Mouse (Mus musculus) stomach, embryonic 14.5 days (tissue): ENCODE data around the gene Atp13a3. TPM values are rescaled to one million over a fixed set of nuclear protein-coding genes. Genes with fewer than 3 reads are reported as not detected.
"Not testable (repeated sequence)": the region's sequence is repeated elsewhere in the genome, so short reads cannot be mapped to it uniquely, and the experiment has no call there.

Experiments used
- ATAC-seq: fragments of 200-750 bp; cut with Nextera tagmentation; 2 replicates; pipeline ENCODE4 v1.8.0; 2017; ENCODE audit warnings: low read depth, moderate TSS enrichment; ENCODE audit not compliant: insufficient number of reproducible peaks, insufficient read depth, low FRiP score
- H3K27ac ChIP-seq: fragments of 300-500 bp; sonication (generic); 2 replicates; pipeline ENCODE4 v1.5.1; 2014; ENCODE audit warnings: mild to moderate bottlenecking, low read length, moderate library complexity, mixed read lengths
- H3K27me3 ChIP-seq: fragments of 300-500 bp; sonication (generic); 2 replicates; pipeline ENCODE4 v1.6.1; 2014; ENCODE audit warnings: low read length, control low read depth, mixed read lengths; ENCODE audit not compliant: control insufficient read depth, insufficient read depth
- H3K36me3 ChIP-seq: fragments of 300-500 bp; sonication (generic); 2 replicates; pipeline ENCODE4 v1.6.1; 2014; ENCODE audit warnings: mild to moderate bottlenecking, control low read depth, low read length, moderate library complexity, mixed read lengths; ENCODE audit not compliant: control insufficient read depth, insufficient read depth
- H3K4me1 ChIP-seq: fragments of 300-500 bp; sonication (generic); 2 replicates; pipeline ENCODE4 v1.6.1; 2014; ENCODE audit warnings: low read length, control low read depth, mixed read lengths; ENCODE audit not compliant: control insufficient read depth, insufficient read depth
- H3K4me2 ChIP-seq: fragments of 300-500 bp; sonication (generic); replicated peaks from 2 replicates; pipeline ENCODE4 v1.6.1; 2014; ENCODE audit warnings: low read depth, low read length, control low read depth
- H3K4me3 ChIP-seq: fragments of 300-500 bp; sonication (generic); 2 replicates; pipeline ENCODE4 v1.5.1; 2014; ENCODE audit warnings: low read depth, low read length, control low read depth
- H3K9ac ChIP-seq: fragments of 300-500 bp; sonication (generic); replicated peaks from 2 replicates; pipeline ENCODE4 v1.6.1; 2014; ENCODE audit warnings: low read depth, mild to moderate bottlenecking, control low read depth, low read length, moderate library complexity, mixed read lengths
- H3K9me3 ChIP-seq: fragments of 300-500 bp; sonication (generic); 2 replicates; pipeline ENCODE4 v1.6.1; 2016; ENCODE audit warnings: low read depth, low read length, control low read depth; ENCODE audit not compliant: control insufficient read depth
- WGBS: fragments of 180-500 bp; shearing (Covaris S2); extraction: QIAGEN DNeasy Blood & Tissue Kit; methylation state at CpG from one replicate; pipeline ENCODE4 v1.1.7; 2014; 5-methylcytosine and 5-hydroxymethylcytosine counted together
- polyA plus RNA-seq: library from polyadenylated mRNA; unstranded; fragments of >200 nt; fragmentation: Nextera tagmentation; extraction: Ambion mirVana; gene quantifications from 2 replicates; pipeline ENCODE4 v1.2.1, GENCODE M21; 2014

Atp13a3 gene
- 14.5 and 18.0 TPM in 2 replicates for polyA plus RNA-seq

DNA sequence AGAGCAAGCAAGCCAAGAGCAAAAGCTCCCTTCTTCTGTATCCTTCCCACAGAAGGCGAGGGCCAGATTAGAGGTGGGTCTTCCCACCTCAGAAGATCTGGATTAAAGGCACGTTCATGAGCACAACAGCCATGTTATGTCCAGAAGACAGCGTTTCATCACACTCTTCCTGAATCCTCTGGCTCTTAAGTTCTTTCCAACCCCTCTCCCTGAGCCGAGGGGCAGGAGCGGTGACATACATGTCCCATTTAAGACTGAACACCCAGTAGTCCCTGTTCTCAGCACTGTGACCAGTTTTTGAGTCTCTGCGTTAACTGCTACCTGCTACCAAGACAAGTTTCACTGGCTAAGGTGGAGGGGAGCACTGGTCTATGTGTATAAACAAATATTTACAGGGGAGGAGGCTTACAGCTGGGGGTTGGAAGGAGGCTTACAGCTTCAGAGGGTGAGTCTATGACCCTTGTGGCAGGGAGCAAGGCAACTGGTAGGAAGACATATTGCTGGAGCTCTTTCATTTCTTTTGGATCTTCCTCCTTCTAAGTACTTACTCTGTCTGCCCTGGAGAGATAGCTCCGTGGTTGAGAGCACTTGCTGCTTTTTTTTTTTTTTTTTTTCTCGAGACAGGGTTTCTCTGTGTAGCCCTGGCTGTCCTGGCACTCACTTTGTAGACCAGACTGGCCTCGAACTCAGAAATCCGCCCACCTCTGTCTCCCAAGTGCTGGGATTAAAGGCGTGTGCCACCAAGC is at the start of gene Atp13a3:
Gene Atp13a3 (minus strand): TSS at position 51 of the 746 bp plus-strand sequence.
- no peaks in the 10 kb centered on the region for H3K4me1 ChIP-seq
- H3K9ac ChIP-seq = no peak within 1 kb of the TSS
- H3K27me3 ChIP-seq = no peaks in the 10 kb centered on the region
- no peak within 1 kb of the TSS for H3K27ac ChIP-seq
- H3K9me3 ChIP-seq = no peaks in the 10 kb centered on the region
- no peak within 1 kb of the TSS for H3K4me3 ChIP-seq
- no peak within 1 kb of the TSS for H3K4me2 ChIP-seq
- ATAC-seq = no peak
- H3K36me3 ChIP-seq = no peaks in the 10 kb centered on the region
- 72% methylated on average over 11 of the region's 11 CpGs for WGBS

DNA sequence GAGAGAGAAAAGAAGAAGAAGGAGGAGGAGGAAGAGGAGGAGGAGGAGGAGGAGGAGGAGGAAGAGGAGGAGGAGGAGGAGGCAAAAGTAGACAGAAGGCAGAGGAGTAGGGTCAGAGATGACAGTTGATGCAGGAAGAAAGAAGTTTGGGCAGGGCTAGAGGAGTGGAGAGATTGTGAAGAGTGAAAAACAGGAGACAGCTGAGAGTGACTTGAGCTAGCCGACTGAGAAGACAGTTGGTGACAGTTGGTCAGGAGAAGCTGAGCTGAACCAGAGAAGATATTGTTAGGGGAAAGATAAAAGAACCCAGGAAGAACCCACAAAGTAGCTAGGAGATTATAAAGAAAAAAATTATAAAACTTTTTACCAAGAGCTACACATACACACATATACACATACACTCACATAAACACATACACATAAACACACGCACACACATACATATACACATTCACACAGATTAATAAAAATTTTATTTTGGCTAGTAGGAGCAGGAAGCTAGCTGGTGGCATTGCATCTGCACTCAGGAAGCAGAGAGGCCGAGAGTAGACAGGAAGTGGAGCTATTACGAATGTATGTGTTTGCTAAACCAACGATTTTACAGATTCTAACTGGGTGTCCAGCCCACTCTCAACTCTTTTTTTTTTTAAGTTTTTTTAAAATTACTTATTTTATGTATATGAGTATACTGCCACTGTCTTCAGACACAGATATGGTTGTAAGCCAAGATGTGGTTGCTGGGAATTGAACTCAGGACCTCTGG is 47.6 kb upstream of the Atp13a3 start:
- no peaks in the 10 kb centered on the region for H3K9me3 ChIP-seq
- H3K27ac ChIP-seq = no peak overlapping the region
- H3K9ac ChIP-seq = no peak overlapping the region
- WGBS = 63% methylated on average over 5 of the region's 5 CpGs
- no peaks in the 10 kb centered on the region for H3K4me1 ChIP-seq
- no peak for ATAC-seq
- H3K4me2 ChIP-seq = no peak overlapping the region
- no peak overlapping the region for H3K4me3 ChIP-seq
- no peaks in the 10 kb centered on the region for H3K36me3 ChIP-seq
- H3K27me3 ChIP-seq = no peaks in the 10 kb centered on the region

DNA sequence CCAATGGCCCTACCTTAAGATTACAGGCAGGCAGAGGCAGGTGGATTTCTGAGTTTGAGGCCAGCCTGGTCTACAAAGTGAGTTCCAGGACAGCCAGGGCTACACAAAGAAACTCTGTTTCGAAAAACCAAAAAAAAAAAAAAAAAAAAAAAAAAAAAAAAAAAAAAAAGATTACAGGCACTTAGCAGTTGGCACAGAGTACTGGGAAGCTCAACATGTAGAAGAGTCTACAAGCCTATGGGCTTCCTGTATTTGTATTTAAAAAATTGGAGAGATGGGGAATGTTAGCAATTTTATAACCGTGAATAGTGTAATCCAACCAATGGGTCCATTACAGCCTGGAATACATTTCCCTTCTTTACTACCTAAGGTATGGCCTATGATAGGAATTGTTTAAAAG is 45.4 kb upstream of the Atp13a3 start:
- not testable (repeated sequence) for H3K36me3 ChIP-seq, H3K9ac ChIP-seq, H3K9me3 ChIP-seq, H3K4me2 ChIP-seq, H3K27ac ChIP-seq, H3K4me1 ChIP-seq, ATAC-seq, H3K27me3 ChIP-seq, H3K4me3 ChIP-seq
- 85% methylated on average over 2 of the region's 2 CpGs for WGBS

DNA sequence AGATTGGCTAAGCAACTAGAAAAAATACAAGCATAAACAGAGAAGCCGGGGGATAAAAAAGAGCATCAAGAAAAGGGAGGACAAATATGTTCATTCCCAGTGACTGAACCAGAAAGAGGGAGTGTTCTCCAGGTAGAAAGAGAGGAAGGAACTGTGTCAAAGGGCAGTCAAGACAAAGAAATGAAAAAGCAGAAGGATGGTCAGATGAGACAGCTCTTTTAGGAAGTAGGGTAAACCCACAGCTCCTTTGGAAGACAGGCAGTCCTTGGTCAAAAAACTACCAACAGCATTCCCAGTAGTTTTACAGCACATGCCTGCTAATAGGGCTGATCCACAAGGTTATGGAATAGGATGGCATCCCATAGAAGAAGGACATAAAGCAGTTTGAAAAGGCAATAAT is 43.2 kb upstream of the Atp13a3 start:
- Histone ChIP-seq H3K27ac (no peak overlapping the region), H3K9me3 (no peaks in the 10 kb centered on the region), H3K4me1 (no peaks in the 10 kb centered on the region), H3K4me3 (no peak overlapping the region), H3K9ac (no peak overlapping the region), H3K27me3 (no peaks in the 10 kb centered on the region), H3K36me3 (no peaks in the 10 kb centered on the region), H3K4me2 (no peak overlapping the region)
- WGBS = 79% methylated on average over 1 of the region's 1 CpGs
- no peak for ATAC-seq

DNA sequence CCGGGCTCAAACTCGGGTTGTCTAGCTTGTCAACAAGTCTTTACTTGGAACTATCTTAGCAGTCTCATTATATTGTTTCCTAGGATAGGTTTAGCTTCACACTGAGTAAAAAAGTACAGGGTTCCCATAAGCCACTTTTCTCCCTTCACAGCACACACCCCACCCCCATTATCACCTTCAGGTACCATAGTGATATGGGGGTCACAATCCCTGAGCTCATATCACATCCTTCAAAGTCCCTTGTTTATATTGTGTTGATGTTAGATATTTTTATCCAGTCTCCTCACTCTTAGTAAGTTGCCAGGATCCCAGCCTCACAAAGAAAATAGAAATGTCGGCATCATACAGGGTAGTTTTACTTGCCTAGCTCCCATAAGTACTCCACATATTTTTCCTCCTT is 42.4 kb upstream of the Atp13a3 start:
- H3K9ac ChIP-seq = no peak overlapping the region
- no peak overlapping the region for H3K4me2 ChIP-seq
- H3K27ac ChIP-seq = no peak overlapping the region
- H3K36me3 ChIP-seq = no peaks in the 10 kb centered on the region
- H3K27me3 ChIP-seq = no peaks in the 10 kb centered on the region
- WGBS = 75% methylated on average over 3 of the region's 3 CpGs
- H3K9me3 ChIP-seq = no peaks in the 10 kb centered on the region
- H3K4me3 ChIP-seq = no peak overlapping the region
- ATAC-seq = no peak
- no peaks in the 10 kb centered on the region for H3K4me1 ChIP-seq

DNA sequence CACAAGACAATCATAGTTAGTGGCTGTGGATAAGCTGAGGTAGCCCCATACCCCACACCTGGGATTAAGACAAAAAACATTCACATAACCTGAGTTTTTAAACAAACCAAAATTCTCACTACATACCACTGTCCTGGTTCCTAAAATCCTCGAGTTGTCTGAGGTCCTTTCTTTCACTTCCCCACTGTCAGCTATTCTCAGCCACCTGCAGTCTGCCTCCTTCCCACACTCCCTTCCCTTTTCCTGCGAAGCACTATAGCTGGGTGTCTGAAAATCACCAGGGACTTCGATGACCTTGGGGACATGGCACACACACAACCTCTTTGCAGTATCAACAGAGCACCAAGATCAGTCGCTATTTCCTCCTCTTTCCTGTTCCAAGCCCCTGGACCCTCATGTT is 41.9 kb upstream of the Atp13a3 start:
- H3K4me3 ChIP-seq = no peak overlapping the region
- no peak overlapping the region for H3K9ac ChIP-seq
- H3K4me1 ChIP-seq = no peaks in the 10 kb centered on the region
- no peak overlapping the region for H3K4me2 ChIP-seq
- no peaks in the 10 kb centered on the region for H3K9me3 ChIP-seq
- WGBS = 62% methylated on average over 4 of the region's 4 CpGs
- H3K27ac ChIP-seq = no peak overlapping the region
- H3K27me3 ChIP-seq = no peaks in the 10 kb centered on the region
- no peaks in the 10 kb centered on the region for H3K36me3 ChIP-seq
- no peak for ATAC-seq

DNA sequence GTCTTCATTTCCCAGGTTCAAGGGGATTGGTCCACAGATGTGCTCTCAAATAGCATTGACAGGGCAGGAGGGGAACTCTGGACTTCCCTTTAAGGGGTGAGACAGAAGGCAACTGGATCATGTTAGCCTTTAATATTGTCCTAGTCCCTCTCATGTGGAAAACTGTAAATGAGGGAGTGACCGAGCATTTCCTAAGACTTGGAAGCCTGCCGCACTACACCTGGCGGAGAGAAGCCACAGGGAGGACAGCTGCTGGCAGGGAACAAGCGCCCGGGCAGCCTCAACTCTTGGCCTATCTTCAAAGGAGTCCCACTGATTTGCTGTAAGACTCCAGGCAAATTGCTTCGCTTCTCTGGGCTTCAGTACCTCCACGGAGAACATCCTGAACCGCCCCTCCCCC is 37.6 kb upstream of the Atp13a3 start:
- no peak for ATAC-seq
- no peaks in the 10 kb centered on the region for H3K4me1 ChIP-seq
- no peaks in the 10 kb centered on the region for H3K9me3 ChIP-seq
- no peak overlapping the region for H3K27ac ChIP-seq
- H3K36me3 ChIP-seq = no peaks in the 10 kb centered on the region
- no peaks in the 10 kb centered on the region for H3K27me3 ChIP-seq
- no peak overlapping the region for H3K9ac ChIP-seq
- WGBS = 52% methylated on average over 8 of the region's 8 CpGs
- no peak overlapping the region for H3K4me2 ChIP-seq
- no peak overlapping the region for H3K4me3 ChIP-seq

DNA sequence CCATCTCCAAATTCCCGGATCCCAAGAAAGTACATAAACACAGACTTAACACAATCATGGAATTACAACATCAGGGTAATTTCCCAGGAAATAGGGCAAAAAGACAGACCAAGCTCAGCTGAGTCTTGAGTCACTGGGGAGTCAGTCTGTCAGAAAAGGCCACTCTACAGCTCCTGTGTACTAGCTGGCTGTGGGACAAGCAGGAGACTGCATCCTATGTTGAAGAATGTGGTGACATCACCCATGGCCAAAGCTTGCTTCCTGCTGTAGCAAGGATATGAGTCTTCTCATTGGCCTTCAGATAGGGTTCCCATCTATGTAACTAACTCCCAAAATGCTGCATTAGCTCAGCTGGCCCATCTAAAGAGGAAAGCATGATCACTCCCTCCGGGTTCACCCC is 36.7 kb upstream of the Atp13a3 start:
- H3K27me3 ChIP-seq = no peaks in the 10 kb centered on the region
- no peak for ATAC-seq
- H3K9ac ChIP-seq = no peak overlapping the region
- 77% methylated on average over 2 of the region's 2 CpGs for WGBS
- no peaks in the 10 kb centered on the region for H3K36me3 ChIP-seq
- H3K4me1 ChIP-seq = no peaks in the 10 kb centered on the region
- H3K9me3 ChIP-seq = no peaks in the 10 kb centered on the region
- H3K4me3 ChIP-seq = no peak overlapping the region
- no peak overlapping the region for H3K27ac ChIP-seq
- H3K4me2 ChIP-seq = no peak overlapping the region
